Mouse (Mus musculus) liver, embryonic 14.5 days (tissue): ENCODE results near the gene Mapkapk2. TPM values are rescaled to one million over a fixed set of nuclear protein-coding genes. Genes with fewer than 3 reads are reported as not detected.
"Not testable (repeated sequence)": the region's sequence is repeated elsewhere in the genome, so short reads cannot be mapped to it uniquely, and the experiment has no call there.

Experiments used
- ATAC-seq: fragments of 200-750 bp; cut with Nextera tagmentation; 2 replicates; pipeline ENCODE4 v1.8.0; 2017; ENCODE audit warnings: moderate number of reproducible peaks, mild to moderate bottlenecking, moderate library complexity; ENCODE audit not compliant: insufficient read depth
- DNase-seq, 3 experiments: peaks; one replicate each; pipeline ENCODE4 v3.0.0-alpha.2; 2012 to 2013; ENCODE audit warnings: low read depth in 3 of 3, low spot score in 3 of 3
- H3K27ac ChIP-seq: fragments of 300-500 bp; sonication (generic); 2 replicates; pipeline ENCODE4 v1.5.1; 2014; ENCODE audit warnings: moderate library complexity, mild to moderate bottlenecking, control low read depth, inconsistent platforms
- H3K27me3 ChIP-seq: fragments of 300-500 bp; sonication (generic); 2 replicates; pipeline ENCODE4 v1.6.1; 2014; ENCODE audit warnings: mild to moderate bottlenecking, low read length, moderate library complexity; ENCODE audit not compliant: control insufficient read depth, insufficient read depth
- H3K36me3 ChIP-seq: fragments of 300-500 bp; sonication (generic); replicated peaks from 2 replicates; pipeline ENCODE4 v1.6.1; 2014; ENCODE audit warnings: low read depth; ENCODE audit not compliant: control insufficient read depth, insufficient read depth
- H3K4me1 ChIP-seq, 2 experiments: fragments of 200-500 bp in 1 of 2; fragments of 300-500 bp in 1 of 2; sonication (generic) in 1 of 2; replicated peaks; 2 replicates each; pipeline ENCODE4 v1.6.1; 2012 to 2014; ENCODE audit warnings: antibody characterized with exemption in 1 of 2, inconsistent platforms in 1 of 2, low read length in 1 of 2; ENCODE audit not compliant: control insufficient read depth in 2 of 2, insufficient read depth in 2 of 2
- H3K4me2 ChIP-seq: fragments of 300-500 bp; sonication (generic); 2 replicates; pipeline ENCODE4 v1.6.1; 2014; ENCODE audit warnings: low read depth, mild to moderate bottlenecking, control low read depth, moderate library complexity
- H3K4me3 ChIP-seq, 2 experiments: fragments of 200-500 bp in 1 of 2; fragments of 300-500 bp in 1 of 2; sonication (generic) in 1 of 2; 2 replicates each; pipeline ENCODE4 v1.5.1; 2012 to 2014; ENCODE audit warnings: low read depth in 2 of 2, low read length in 2 of 2, mild to moderate bottlenecking in 2 of 2, control low read depth in 1 of 2, inconsistent platforms in 1 of 2, moderate library complexity in 1 of 2; ENCODE audit not compliant: insufficient read depth in 1 of 2
- H3K9ac ChIP-seq: fragments of 300-500 bp; sonication (generic); replicated peaks from 2 replicates; pipeline ENCODE4 v1.6.1; 2014; ENCODE audit warnings: mild to moderate bottlenecking, control low read depth, moderate library complexity
- H3K9me3 ChIP-seq: fragments of 300-500 bp; sonication (generic); 2 replicates; pipeline ENCODE4 v1.6.1; 2016; ENCODE audit warnings: low read length, mixed read lengths; ENCODE audit not compliant: control insufficient read depth
- CTCF ChIP-seq: IDR thresholded peaks from 2 replicates; pipeline ENCODE4 v1.5.1; 2016; ENCODE audit warnings: antibody characterized with exemption, low read depth, control low read depth
- EP300 ChIP-seq: IDR thresholded peaks from 2 replicates; pipeline ENCODE4 v1.6.1; 2016; ENCODE audit warnings: antibody characterized with exemption, low read depth
- WGBS: fragments of 180-500 bp; shearing (Covaris S2); extraction: QIAGEN DNeasy Blood & Tissue Kit; methylation state at CpG from one replicate; pipeline ENCODE4 v1.1.7; 2014; ENCODE audit not compliant: insufficient replicate concordance; 5-methylcytosine and 5-hydroxymethylcytosine counted together
- polyA plus RNA-seq, 2 experiments: library from polyadenylated mRNA; depleted of rRNA in 1 of 2; stranded (reverse) in 1 of 2; unstranded in 1 of 2; fragments of >200 nt; fragmentation: Nextera tagmentation in 1 of 2; extraction: Ambion mirVana in 1 of 2; gene quantifications; 2 replicates each; pipeline versions ENCODE4 v1.2.1 to v1.2.3; 2012 to 2014

Gene Mapkapk2
- polyA plus RNA-seq, 2 experiments = 12.9 to 13.6 TPM

DNA sequence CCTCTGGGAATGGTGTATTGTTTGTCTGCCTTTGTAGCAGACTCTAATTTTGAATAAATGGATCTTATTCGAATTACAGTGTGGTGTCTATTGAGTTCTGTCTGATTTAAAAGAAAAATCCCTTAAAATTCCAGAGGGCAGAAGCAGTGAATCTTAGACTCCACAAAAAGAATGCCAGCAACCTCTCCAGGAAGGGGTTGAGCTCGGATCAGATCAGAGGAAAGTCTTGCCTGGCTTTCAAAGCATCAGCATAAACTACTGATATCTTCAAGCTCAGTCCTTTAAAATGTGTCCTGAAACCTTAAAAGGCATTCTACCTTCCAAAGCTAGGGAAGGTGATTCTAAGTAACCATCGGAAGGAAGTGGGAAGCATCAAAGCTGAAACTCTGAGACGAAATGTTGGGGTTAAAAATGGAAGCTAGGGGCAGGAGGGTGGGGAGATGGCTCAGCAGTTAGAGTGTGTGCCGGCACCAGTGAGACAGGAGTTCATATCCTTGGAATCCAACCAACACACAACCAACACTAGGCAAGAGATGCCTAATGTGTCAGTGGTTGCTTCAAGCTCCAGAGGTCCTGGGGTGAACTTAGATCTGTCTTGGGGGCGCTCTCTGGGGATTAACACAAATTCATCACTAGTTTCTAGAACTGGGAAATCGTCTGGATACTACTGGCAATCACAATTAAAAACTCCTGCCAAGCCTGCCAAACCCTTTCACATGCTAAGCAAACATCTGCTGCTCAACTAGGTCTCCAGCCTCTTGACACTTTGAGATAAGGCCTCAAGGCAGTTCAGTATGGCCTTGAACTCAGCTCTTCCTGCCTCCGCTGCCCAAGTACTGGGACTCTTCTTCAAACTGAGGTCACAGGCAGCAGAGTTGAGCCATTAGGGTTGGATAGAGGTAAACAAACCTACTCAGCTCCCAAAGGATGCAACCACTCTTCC, 72.5 kb downstream of the Mapkapk2 start:
- no peak for TF ChIP-seq EP300
- TF ChIP-seq CTCF = no peak
- Histone ChIP-seq H3K36me3 (no peaks in the 10 kb centered on the region), H3K4me2 (no peak overlapping the region), H3K9me3 (no peaks in the 10 kb centered on the region), H3K4me3 (no peak overlapping the region), H3K9ac (no peak overlapping the region), H3K27me3 (no peaks in the 10 kb centered on the region), H3K4me1 (peaks cover 5 to 21% of the 10 kb centered on the region in 2 experiments), H3K27ac (no peak overlapping the region)
- ATAC-seq (peak; percentile 51; the same call in 1 of the 2 replicates), DNase-seq (no peak)
- WGBS = 38% methylated on average over 8 of the region's 8 CpGs

GRCm38 (mm10) chr1:131023250-131023858, 74.3 kb downstream of the Mapkapk2 start:
- not testable (repeated sequence) for H3K4me2 ChIP-seq, DNase-seq, H3K4me3 ChIP-seq, H3K4me1 ChIP-seq, H3K27ac ChIP-seq, H3K9ac ChIP-seq, H3K27me3 ChIP-seq, H3K9me3 ChIP-seq, ATAC-seq, H3K36me3 ChIP-seq
- 59% methylated on average over 3 of the region's 4 CpGs for WGBS

DNA sequence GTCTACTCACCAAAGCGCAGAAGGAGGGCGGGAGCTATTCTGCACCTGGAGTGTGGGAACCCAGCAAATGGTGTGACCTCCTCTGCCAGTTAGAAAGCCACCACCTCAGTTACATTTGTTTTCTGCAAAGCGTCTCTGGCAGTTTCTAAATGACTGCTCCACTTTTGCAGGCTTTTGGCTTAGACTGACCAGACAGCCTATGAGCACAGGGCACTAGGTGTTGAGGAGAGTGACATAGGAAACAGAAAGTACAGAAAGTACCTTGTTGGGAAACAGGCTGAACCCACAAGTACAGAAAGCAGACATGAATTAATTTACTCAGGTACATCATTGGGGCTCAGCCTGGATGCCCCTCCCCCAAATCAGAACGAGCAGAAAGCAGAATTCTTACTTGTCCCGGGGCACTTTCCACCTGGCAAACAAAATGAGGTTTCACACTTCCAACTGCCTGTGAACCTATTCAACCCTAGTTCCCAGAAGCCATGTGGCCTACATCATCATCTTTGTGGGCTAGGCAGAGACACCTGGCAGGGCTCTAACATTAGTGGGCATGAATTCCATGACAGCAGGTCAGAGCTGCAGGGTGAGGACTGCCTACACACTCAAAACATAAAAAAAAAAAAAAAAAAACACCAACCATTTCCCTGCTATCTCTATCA, 74.9 kb downstream of the Mapkapk2 start:
- no peak for ATAC-seq
- TF ChIP-seq EP300 (no peak), CTCF (no peak)
- H3K4me3 ChIP-seq = no peak overlapping the region
- DNase-seq = no peak
- H3K4me2 ChIP-seq = no peak overlapping the region
- H3K27ac ChIP-seq = no peak overlapping the region
- no peaks in the 10 kb centered on the region for H3K36me3 ChIP-seq
- H3K9me3 ChIP-seq = no peaks in the 10 kb centered on the region
- peaks cover 2 to 8% of the 10 kb centered on the region in 2 experiments; a peak in 3 of 4 replicates for H3K4me1 ChIP-seq
- H3K9ac ChIP-seq = no peak overlapping the region
- WGBS = 59% methylated on average over 5 of the region's 5 CpGs
- 0 out of 2 replicates have a peak, but pooled peaks cover 2% of the 10 kb centered on the region for H3K27me3 ChIP-seq

GRCm38 (mm10) chr1:131021900-131022590, 75.6 kb downstream of the Mapkapk2 start:
- no peak overlapping the region for H3K27ac ChIP-seq
- TF ChIP-seq CTCF (no peak), EP300 (no peak)
- no peaks in the 10 kb centered on the region for H3K36me3 ChIP-seq
- WGBS = 52% methylated on average over 11 of the region's 11 CpGs
- H3K4me1 ChIP-seq = peaks cover 2 to 8% of the 10 kb centered on the region in 2 experiments; a peak in 3 of 4 replicates
- no peak for DNase-seq
- H3K4me2 ChIP-seq = no peak overlapping the region
- H3K9ac ChIP-seq = no peak overlapping the region
- H3K9me3 ChIP-seq = no peaks in the 10 kb centered on the region
- 0 out of 2 replicates have a peak, but pooled peaks cover 2% of the 10 kb centered on the region for H3K27me3 ChIP-seq
- H3K4me3 ChIP-seq = no peak overlapping the region
- ATAC-seq = no peak
